Mouse (Mus musculus): Measurements from ENCODE around the gene Fam167b.
"Not testable (repeated sequence)": the region's sequence is repeated elsewhere in the genome, so short reads cannot be mapped to it uniquely, and the experiment has no call there.

Fam167b gene

GRCm38 (mm10) chr4:129561184-129561583 lies 17.2 kb downstream of the Fam167b start:
- no peak for DNase-seq (ENCODE audit: low read depth, low spot score)

GRCm38 (mm10) chr4:129558321-129558955 lies 19.9 kb downstream of the Fam167b start:
- peak; percentile 36 for DNase-seq (ENCODE audit: low read depth, low spot score)

GRCm38 (mm10) chr4:129557256-129557808 lies 21.0 kb downstream of the Fam167b start:
- no peak for DNase-seq (ENCODE audit: low read depth, low spot score)

- peak; percentile 96 for DNase-seq (ENCODE audit: low read depth, low spot score)
These were observed 21.7 kb downstream of the Fam167b start for GRCm38 (mm10) chr4:129556532-129557223.

- no peak for DNase-seq (ENCODE audit: low read depth, low spot score)
These were observed 22.4 kb downstream of the Fam167b start for GRCm38 (mm10) chr4:129555862-129556531.

- peak; percentile 90 for DNase-seq (ENCODE audit: low read depth, low spot score)
These were observed 22.9 kb downstream of the Fam167b start for GRCm38 (mm10) chr4:129555421-129555861.

- DNase-seq (ENCODE audit: low read depth, low spot score) = peak; percentile 24
These were observed 23.8 kb downstream of the Fam167b start for GRCm38 (mm10) chr4:129554512-129554911.

GRCm38 (mm10) chr4:129550295-129550694 lies 28.1 kb downstream of the Fam167b start:
- DNase-seq (ENCODE audit: low read depth, low spot score) = no peak

GRCm38 (mm10) chr4:129549306-129549705 lies 29.0 kb downstream of the Fam167b start:
- DNase-seq (ENCODE audit: low read depth, low spot score) = peak; percentile 66

- DNase-seq (ENCODE audit: low read depth, low spot score) = not testable (repeated sequence)
These were observed 30.7 kb downstream of the Fam167b start for GRCm38 (mm10) chr4:129547631-129548030.

- DNase-seq (ENCODE audit: low read depth, low spot score) = peak; percentile 59
These were observed 34.2 kb downstream of the Fam167b start for GRCm38 (mm10) chr4:129544106-129544505.

GRCm38 (mm10) chr4:129542592-129543141 lies 35.7 kb downstream of the Fam167b start, which contains the start of gene Hdac1:
TSS of gene Hdac1 (minus strand) at chr4:129542713.
- DNase-seq (ENCODE audit: low read depth, low spot score) = peak; percentile 99

- DNase-seq (ENCODE audit: low read depth, low spot score) = peak; percentile 91
These were observed 36.3 kb downstream of the Fam167b start for GRCm38 (mm10) chr4:129541868-129542591.

GRCm38 (mm10) chr4:129540012-129540411 lies 38.3 kb downstream of the Fam167b start:
- DNase-seq (ENCODE audit: low read depth, low spot score) = peak; percentile 89

GRCm38 (mm10) chr4:129528901-129529300 lies 49.4 kb downstream of the Fam167b start:
- DNase-seq (ENCODE audit: low read depth, low spot score) = not testable (repeated sequence)

Data from ZHBTc4 (cell line).